Mouse (Mus musculus) urinary bladder, postnatal 4 days (tissue): Measurements from ENCODE around the gene Clgn.
"Not testable (repeated sequence)": the region's sequence is repeated elsewhere in the genome, so short reads cannot be mapped to it uniquely, and the experiment has no call there.

Experiments used
- DNase-seq, 2 experiments: peaks; one replicate each; pipeline ENCODE4 v3.0.0; 2021 to 2022; ENCODE audit warnings: low spot score in 2 of 2

Clgn gene

GRCm38 (mm10) chr8:83423032-83423825, 33.6 kb downstream of the Clgn start:
- no peak for DNase-seq

GRCm38 (mm10) chr8:83425202-83425601, 35.5 kb downstream of the Clgn start:
- no peak for DNase-seq

- no peak for DNase-seq
These were observed 36.6 kb downstream of the Clgn start for GRCm38 (mm10) chr8:83426104-83426759.

GRCm38 (mm10) chr8:83426949-83427348, 37.3 kb downstream of the Clgn start:
- no peak for DNase-seq

- not testable (repeated sequence) for DNase-seq
These were observed 39.0 kb downstream of the Clgn start for GRCm38 (mm10) chr8:83428621-83429020.

GRCm38 (mm10) chr8:83429071-83429524, 39.4 kb downstream of the Clgn start:
- no peak for DNase-seq

GRCm38 (mm10) chr8:83437077-83437476, 47.4 kb downstream of the Clgn start:
- DNase-seq: no peak

GRCm38 (mm10) chr8:83441656-83442242, 52.1 kb downstream of the Clgn start:
- no peak for DNase-seq

- DNase-seq: peak; percentile 98 to 99
These were observed 52.8 kb downstream of the Clgn start for GRCm38 (mm10) chr8:83442243-83443051.

- no peak for DNase-seq
These were observed 53.4 kb downstream of the Clgn start for GRCm38 (mm10) chr8:83443052-83443400.

- DNase-seq: no peak
These were observed 60.3 kb downstream of the Clgn start for GRCm38 (mm10) chr8:83449960-83450359.

- no peak for DNase-seq
These were observed 61.4 kb downstream of the Clgn start for GRCm38 (mm10) chr8:83451056-83451455.

- DNase-seq: no peak
These were observed 67.5 kb downstream of the Clgn start for GRCm38 (mm10) chr8:83457121-83457520.

GRCm38 (mm10) chr8:83458222-83458621, 68.6 kb downstream of the Clgn start, which contains the start of gene Scoc:
TSS of gene Scoc (minus strand) at chr8:83458391.
- DNase-seq: no peak

- no peak for DNase-seq
These were observed 69.9 kb downstream of the Clgn start for GRCm38 (mm10) chr8:83459606-83460005.
